Mouse (Mus musculus) frontal cortex, adult 2 months (tissue): Measurements from ENCODE around the gene Nup210. TPM values are rescaled to one million over a fixed set of nuclear protein-coding genes. Genes with fewer than 3 reads are reported as not detected.
"Not testable (repeated sequence)": the region's sequence is repeated elsewhere in the genome, so short reads cannot be mapped to it uniquely, and the experiment has no call there.

Experiments used
- DNase-seq, 2 experiments: peaks; one replicate each; pipeline ENCODE4 v3.0.0; 2022; ENCODE audit warnings: low spot score in 1 of 2; ENCODE audit errors: extremely low spot score in 1 of 2
- polyA plus RNA-seq: library from polyadenylated mRNA; depleted of rRNA; stranded (reverse); fragments of >200 nt; gene quantifications from 2 replicates; pipeline ENCODE4 v1.2.3, GENCODE M21; 2012

Nup210 gene
- polyA plus RNA-seq, 1 experiment = 26.4 TPM

GRCm38 (mm10) chr6:91145056-91145455, 28.4 kb upstream of the Nup210 start:
- no peak for DNase-seq

DNA sequence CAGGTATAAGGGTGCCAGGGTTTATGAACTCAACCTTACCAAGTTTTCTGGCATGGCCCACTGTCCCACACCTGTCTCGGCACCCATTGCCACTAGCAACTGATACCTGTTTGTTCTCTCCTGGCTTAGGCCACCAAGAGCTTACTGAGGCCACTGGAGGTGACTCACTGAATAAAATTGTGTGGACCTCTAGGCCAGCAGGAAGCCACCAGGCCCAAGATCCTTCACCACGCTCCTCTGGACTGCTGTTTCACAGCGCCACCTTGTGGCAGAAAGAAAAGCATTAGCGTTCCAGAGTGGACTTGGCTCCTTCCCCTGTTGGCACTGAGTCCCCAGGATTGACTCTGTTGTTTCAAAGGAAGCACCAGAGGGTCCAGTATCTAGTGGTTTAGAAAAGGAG, 23.2 kb upstream of the Nup210 start:
- DNase-seq = peak in 1 of 2 experiments; percentile 89

GRCm38 (mm10) chr6:91137343-91137956, 20.8 kb upstream of the Nup210 start:
- DNase-seq = no peak

DNA sequence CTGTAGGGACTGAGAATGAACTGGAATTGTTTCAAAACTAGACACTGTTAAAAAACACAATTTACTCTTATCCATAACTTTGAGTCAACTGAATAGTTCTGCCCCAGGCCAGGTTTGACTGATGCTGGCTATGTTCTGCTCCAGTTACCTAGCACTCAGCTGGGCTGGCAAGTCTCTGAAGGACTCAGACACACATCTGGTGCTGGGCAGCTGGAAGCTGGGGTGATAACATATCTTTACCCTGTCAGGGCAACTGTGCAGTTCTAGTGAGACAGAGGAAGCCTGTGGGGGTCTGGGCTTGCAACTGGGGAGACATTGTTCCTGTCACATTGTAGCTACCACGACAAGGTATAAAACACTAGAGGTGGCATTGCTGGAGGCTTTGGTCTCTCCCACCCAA, 14.2 kb upstream of the Nup210 start:
- DNase-seq = no peak

DNA sequence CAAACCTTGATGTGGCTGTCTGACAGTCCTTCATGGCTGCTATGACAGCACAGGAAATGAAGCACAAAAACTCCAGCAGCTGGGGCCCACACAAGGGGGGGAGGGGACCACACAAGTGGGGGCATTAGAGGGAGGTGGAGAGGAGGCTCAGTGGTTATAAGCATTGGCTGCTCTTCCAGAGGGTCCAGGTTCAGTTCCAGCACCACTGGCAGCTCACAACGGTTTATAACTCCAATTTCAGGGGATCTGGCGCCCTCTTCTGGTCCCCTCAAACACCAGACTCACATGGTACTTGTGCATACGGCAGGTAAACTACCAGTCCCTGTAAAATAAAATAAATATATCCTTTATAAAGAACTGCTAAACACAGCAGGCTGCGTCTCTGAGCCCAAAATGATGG, 12.4 kb upstream of the Nup210 start:
- DNase-seq = no peak

DNA sequence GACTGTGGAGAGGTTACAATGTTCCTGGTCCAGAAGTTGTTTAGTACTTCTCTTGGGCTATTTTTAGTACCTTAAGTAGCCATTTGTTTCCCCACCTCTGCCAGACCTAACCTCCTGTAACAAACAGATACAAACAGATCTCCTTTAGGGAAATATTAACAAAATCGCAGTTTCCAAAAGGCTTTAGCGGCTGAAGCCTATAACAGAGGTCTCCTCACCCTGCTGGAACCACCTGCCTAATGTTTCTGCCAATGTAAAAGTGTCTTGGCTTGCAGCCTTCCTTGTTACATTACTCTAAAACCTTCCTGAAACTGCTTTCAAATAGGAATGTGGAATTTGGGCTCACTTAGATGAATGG, 8.6 kb upstream of the Nup210 start:
- DNase-seq = no peak

DNA sequence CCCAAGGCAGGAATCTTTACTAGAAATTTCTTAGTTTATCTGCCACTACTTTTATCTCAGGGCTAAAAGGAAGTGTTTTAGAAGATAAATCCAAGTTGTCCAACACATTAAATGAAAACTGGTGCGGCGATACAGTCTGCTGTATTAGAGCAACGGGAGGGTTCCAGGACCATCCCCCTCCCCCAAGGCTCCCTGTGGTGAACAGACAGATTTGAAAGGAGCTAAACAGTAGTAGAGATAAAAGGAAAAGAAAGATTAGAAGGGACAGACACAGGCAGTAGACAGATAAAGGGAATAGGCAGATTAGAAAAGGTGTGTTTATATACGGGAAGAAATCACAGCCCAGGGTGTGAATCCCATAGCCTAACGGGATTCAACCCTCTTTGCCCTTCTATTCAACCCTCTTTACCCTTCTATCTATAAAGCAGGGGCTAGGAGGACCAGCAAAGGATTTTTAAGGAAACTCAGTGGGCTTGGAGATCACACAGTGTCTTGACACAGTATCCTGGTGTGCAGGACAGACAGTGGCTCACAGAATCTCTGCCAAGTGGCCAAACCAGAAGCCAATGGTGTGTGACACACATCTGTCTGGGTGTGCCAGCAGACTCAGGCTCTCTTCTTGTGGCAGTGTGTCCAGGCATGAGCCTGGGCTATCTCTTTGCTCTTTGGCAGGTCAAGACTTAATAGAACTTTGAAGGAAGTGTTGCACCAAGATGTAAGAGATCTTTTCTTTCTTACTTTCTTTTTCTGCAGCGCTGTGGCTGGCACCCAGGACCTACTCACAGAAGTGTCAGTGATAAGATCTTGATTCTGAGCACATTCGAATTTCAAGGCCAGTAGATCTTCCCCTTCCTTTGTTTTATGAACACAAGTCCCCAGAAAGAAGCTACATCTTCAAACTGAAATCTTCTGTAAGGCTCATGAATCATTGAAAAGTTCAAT, 7.9 kb upstream of the Nup210 start:
- DNase-seq = no peak

DNA sequence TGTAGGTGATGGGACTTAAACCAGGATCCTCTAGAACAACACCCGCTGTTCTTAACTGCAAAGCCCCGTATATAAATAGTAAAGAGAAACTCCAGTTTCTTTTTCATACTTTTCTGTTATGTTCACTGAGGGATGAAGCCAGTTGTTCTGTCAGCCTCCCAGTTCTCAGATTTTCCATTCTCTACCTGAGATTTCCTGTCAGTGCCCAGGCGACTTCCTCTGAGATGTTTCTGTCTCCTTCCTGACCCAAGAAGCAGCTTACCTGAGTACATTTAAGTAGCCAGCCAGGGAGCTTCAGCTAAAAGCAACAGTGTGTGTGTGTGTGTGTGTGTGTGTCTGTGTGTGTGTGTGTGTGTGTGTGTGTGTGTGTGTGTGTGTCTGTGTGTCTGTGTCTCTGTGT, 6.8 kb upstream of the Nup210 start:
- no peak for DNase-seq

- DNase-seq = not testable (repeated sequence)
These were observed 4.5 kb upstream of the Nup210 start for GRCm38 (mm10) chr6:91121089-91121488.

DNA sequence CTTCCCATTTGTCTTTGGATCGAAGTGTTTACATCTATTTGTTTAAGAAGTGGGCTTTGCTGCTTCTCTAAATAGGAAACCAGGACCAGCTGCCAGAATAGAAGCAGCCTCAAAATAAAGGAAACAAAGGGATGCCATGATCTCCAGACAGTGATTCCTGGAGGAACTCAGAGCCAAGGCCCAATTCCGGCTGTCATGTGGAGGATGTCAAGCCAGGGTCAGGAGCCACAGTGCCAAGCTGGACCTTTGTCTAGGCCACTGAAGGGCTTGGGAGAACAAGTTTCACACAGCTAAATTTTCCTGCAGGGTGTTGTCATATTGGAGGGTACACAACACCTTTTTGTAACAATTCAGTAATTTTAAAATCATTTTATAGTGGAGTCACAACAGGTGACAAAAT, 3.6 kb upstream of the Nup210 start:
- DNase-seq = no peak

- DNase-seq = no peak
These were observed 1.9 kb upstream of the Nup210 start for GRCm38 (mm10) chr6:91118526-91118925.

GRCm38 (mm10) chr6:91117149-91117548, 520 bp upstream of the Nup210 start:
- peak in 1 of 2 experiments; percentile 25 for DNase-seq

GRCm38 (mm10) chr6:91115863-91116243, 776 bp downstream of the Nup210 start:
- no peak for DNase-seq

DNA sequence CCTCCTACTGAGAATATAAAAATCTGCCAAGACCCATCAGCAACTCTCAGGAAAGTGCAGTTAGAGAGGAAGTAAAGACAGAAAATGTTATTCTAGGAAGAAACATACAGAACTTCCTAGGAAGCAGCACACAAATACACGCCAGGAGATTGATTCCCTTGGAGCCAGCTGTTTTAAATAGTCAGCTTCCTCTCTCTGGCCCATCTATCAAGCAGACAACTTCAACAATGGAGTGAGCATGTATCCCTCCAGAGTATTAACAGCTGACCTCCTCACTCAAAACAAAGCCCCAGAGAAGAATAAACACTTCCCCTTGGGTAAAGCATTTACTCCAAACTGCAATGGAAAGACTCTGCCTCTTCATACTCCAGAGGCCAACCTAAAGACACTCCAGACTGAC, 1.5 kb downstream of the Nup210 start:
- DNase-seq = no peak

DNA sequence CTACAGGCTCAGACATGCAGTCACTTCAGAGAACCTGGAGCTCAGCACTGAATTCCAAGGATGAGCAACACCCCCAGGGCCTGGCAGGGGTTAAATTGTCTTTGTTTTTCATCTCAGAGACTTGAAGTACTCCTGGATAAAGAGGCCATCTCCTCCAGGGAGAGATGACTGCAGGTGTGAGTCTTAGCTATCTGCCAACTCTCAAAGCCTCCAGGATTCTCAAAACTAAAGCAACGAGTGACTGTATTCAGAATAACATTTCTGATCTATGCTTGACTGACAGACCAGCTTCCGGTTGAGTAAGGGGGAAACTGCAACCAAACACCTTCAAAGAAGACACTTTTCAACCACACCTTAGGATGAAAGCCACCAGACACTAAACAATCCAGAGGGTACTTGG, 1.9 kb downstream of the Nup210 start:
- no peak for DNase-seq

- DNase-seq = no peak
These were observed 4.7 kb downstream of the Nup210 start for GRCm38 (mm10) chr6:91111954-91112252.

- no peak for DNase-seq
These were observed 5.3 kb downstream of the Nup210 start for GRCm38 (mm10) chr6:91111141-91111953.

DNA sequence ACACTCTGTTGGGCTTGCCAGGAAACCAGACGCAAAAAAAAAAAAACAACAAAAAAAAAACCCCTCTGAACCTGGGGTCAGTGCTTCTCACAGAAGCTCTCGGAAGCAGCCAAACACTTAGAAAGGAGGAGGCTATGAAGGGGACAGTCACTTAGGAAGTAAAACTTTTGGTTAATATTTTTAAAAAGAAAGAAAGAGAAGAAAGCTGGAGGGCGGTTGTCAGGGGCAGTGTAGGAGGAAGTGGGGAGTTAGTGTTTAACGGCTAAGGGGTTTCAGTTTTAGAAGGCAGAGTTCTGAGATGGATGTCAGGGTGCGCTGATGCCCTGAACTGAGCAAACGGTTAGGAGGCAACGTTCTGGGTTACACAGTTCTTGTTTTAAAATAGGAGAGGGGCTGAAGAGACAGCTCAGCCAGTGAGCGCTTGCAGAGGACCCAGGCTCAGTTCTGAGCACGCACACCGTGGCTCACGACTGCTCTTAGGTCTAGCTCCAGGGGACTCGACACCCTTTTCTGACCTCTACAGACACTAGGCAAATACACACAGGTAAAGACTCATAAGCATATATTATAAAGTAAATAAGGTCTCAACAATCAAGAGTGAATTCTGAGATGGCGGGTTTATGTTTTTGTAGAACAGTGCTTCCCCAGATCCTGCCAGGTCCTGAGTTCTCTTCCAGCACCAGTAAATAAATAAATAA, 6.2 kb downstream of the Nup210 start:
- no peak for DNase-seq

DNA sequence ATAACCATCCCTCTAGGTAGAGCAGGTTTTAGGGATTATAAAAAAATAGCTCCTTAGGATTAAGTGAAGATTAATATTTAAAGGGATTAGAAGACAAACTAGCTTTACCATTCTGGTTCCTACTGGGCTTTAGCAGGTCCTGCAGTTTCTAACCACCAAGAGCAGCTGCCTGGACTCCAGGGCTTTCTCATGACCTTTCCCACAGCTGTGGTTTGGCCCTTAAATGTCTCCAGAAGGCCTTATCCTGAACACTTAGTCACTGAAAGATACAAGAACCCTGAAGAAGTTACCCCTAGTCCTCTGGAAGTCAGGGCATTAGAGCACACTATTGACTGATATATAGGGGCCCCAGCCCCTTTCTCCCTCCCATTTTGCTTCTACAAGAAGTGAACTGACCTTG, 7.1 kb downstream of the Nup210 start:
- DNase-seq = no peak

DNA sequence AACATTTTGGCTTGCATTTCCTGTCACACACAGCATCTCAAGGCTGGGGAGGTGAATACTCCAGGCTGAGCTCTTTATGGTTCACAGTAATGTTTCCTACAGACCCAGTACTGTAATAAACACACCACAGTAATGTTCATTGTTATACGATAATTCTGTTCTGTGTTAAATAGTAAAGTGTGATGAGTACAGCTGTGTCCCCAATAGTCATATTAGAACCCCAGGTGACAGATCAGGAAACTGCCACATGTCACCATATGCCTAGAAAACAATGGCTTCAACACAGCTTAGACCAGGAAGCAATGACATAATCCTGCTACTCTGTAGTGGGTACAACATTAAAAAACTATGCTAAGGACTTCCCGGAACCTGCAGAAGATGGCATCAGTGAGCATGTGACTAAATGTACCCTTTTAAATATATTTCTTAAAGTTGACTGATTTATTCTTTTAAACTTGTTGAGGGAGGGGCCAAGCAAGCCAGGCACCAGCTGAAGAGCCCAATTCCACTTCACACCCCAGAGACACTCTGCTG, 7.6 kb downstream of the Nup210 start:
- DNase-seq = no peak
